Mouse (Mus musculus) lung, postnatal 25 days (tissue): ENCODE measurements at regions not wholly inside any gene's neighbourhood (a gene's known extent, or its start where the extent isn't known, plus 50 kb on each side); places are given as distances from the start of the nearest gene placed in this dataset.

Source experiments
- DNase-seq: peaks from one replicate; pipeline ENCODE4 v3.0.0; 2022; ENCODE audit warnings: low spot score

DNA sequence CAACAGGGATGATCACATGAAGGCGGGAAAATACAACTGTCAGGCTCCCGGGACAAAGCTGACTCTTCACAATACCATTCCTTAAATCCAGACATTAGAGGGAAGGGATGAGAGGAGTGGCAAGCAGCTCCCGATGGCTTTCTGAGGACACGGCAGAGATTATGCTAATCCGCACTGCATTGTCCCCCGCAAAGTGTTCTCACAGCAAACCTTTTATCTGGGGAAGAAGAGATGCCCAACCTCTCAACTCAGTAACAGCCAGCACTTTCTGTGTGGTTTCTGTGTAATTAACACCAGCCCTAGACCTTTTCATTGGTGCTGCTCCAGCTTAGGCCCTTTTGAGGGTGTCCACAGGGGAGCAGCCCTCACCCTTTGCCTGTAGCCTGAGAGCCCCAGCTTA, 137.9 kb downstream of the Barhl2 start:
- DNase-seq = no peak

DNA sequence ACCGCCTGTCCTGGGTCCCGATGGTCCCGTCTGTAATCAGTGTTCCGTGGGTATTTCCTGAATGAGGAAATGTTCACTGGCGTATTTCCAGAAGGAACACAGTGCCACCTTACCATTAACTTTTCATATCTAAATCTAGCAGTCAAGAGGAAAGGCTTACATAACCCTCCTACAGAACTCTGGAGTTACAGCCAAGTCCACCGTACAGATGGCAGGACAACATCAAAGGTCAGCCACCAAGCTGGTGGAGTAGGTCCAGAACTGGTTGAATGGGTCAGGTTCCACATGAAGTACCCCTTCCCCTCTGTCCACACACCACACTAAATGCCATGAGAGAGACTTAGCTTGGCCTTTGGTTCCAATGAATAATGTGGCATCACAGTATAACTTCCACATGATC, 139.7 kb downstream of the Barhl2 start:
- DNase-seq = peak; percentile 1

DNA sequence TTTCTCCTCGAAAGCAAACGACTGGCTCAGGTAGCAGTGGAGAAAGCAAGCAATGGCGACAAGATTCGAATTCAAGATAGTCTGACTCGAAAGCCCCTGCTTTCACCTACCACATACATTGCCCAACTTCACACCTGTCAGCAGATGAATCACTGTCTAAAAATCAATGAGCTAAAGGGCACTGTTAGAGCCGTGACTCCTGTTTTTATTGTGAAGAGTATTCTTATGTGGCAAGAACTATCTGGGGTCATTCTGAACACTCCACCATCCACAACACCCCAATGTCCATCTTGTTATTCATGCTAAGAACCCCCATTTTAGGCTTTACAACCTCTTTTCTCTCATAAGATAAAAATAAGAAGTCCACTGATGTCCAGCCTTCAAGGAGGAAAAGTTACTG, 144.1 kb downstream of the Barhl2 start:
- DNase-seq = no peak

DNA sequence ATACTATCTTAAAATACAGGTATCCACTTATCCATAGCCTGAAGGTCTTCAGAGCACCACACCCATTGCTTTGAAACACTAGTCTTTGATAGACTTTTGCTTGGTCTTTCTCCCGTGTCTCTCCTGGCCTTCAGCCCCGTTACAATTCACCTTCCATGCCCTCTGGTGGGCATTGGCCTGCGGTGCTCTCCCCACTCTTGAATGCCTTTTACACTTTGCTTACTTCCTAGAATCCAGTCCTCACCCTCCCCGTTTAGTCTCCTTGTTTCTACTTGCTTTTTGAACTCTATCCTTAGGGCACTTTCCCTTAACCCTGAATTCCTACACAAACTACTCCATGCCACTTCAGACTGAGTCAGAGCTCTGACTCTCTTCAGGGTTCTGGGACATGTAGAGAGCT, 156.6 kb downstream of the Barhl2 start:
- no peak for DNase-seq

DNA sequence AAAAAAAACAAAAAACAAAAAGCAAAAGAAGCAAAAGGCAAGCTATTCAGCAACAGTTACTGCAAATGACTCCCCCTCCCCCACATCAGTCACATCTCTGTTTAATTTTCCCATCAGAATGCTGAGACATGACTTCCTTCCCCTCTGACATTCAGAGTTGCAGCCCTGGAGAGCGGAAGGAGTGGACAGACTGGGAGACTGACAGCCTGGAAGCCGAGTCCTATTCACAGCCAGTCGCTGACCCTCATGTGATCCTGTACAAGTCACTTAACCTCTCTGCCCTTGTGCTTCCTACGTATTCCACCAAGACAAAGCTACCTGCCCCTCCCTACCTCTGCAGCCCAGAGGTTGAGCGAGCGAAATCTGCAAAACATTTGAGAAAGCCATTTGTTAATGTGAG, 161.2 kb downstream of the Barhl2 start:
- peak; percentile 10 for DNase-seq

DNA sequence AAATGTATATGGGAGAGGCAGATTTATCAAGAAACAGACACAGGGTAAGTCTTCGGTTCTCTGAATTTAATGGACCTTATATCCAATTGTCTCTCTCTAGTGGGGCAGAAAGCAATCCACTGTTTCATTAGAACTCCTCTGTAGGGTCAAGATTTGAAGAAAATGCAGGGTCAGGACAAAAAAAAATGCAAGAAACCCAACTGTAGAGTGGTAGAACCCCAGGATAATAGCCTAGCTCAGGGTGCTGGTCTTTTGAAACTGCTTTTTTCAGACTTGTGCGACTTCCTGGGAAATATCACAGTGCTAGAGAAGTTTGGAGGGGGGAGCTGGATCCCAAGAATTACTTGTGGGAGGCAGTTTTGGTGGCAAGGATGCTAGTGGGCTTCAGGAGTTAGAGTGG, 162.0 kb downstream of the Barhl2 start:
- no peak for DNase-seq

DNA sequence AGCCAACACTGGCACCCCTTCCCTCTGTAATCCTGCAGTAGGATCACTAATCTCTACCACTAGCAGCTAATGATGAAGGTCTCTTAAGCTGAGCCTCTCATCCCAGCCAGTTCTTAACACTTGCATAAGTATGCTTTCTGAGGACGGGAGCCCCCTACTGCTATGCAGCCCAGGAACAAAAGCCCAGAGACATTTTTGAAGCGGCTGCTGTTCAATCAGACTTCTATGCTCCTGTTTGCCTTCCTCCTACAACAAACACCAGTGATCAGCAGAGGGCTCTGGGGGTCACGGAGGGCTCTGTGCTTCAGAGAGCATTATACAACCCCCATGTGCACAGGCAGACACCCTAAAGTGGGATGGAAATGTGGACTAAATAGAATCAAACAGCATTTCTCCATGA, 162.4 kb downstream of the Barhl2 start:
- DNase-seq = no peak

DNA sequence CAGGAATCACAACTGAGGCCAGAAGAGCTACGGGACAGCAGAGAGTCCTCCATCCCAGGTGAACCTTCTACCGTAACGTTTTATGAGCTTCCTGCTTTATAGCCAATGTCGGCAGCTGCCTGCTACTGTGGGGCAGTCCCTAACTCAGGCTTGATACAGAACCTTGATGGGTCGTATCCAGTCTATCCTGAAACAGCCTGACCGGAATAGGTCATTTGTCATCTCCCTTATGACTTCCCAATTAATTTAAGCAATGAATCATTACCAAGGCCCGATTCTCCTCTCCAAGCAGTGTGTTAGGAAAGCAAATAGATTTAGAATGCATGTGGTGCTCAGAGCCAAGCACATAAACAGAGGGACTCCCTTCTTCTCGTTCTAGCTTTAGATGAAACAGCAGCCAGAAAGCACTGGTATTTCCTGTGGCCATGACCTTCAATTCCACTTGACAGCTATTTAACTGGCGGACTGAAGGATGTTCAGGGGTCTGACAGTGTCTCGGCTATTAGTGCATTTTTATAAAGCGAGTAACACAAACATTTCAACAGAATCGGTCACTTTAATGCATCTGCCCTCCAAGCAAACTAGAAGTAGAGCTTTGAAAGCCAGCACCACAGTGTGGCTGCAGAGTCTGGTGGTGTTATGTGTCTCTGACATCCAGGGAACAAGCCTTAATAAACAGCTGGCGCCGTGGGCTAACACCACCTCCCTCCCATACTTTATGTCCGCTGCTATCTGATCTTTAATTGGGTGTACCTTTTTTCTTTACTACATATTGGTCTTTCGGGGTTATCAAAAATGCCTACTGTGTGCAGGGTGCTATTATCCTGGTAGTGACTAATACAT, 165.4 kb downstream of the Barhl2 start:
- DNase-seq = no peak

DNA sequence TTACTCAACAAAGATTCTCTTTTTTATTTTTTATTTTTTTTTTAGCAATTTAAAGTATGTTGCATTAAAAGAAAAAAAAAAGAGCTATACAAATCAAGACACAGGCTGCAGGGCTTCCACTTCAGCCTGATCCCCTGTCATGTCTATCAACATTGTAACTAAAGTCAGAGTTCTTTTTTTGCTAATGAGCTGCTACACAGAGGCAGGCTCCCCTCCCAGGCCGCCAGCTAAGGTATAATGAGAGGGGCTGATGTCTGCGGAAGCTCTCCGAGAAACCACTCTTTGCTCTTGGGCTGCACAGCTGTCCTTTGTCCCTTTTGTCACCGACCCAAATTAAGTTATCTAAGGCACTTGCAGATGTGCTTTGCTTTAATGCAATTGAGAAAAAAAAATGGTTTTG, 172.8 kb downstream of the Barhl2 start:
- DNase-seq = no peak

DNA sequence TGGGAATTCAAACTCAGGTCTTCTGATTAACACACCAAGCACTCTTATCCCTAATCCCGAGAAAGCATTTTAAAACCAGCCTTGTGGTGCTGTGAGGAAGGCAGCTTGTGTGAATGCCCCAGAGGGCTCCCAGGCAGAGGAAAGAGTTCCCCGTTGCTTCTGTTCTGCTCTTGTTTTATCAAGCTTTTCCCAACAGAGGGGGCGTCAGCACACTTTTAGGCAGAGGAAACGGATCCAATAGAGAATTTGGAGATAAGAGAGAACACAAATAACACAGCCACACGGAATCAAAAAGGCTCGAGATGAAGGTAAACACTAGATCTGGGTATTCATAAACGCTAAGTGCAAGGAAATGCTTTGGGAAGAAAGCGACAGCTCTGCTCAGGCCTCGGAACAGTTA, 173.2 kb downstream of the Barhl2 start:
- DNase-seq = peak; percentile 0

DNA sequence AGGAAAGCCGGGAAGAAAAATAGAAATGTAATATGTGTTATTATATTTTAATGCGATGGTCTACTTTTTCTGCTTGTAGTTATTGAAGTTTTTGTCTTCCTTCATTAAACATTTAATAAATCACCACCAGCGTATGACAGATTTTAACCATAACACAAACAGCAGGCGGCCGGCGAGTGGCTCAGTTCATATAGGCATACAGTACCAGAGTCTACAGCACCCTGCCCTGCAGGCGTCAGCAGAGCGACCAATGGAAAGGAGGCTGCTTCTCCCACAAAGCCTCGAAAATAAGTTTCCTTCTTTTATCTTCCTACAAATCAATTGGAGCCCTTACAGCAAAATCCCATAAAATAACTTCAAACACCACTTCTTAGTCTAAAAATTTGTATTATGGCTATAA, 175.3 kb downstream of the Barhl2 start:
- DNase-seq = no peak

DNA sequence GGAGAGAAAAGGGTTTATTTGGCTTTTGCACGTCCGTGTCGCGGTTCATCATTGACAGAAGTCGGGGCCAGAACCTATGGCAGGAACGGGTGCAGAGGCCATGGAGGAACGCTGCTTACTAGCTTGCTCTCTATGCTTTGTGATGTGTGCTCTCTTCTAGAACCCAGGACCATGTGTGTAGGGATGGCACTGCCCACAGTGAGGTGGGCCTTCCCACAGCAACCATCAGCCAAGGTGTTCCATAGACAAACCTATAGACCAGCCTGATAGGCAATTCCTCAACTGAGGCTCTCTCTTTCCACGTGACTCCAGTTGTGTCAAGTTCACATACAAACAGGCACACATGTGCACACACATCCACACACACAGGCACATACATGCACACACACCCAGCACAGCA, 180.2 kb downstream of the Barhl2 start:
- DNase-seq = no peak

DNA sequence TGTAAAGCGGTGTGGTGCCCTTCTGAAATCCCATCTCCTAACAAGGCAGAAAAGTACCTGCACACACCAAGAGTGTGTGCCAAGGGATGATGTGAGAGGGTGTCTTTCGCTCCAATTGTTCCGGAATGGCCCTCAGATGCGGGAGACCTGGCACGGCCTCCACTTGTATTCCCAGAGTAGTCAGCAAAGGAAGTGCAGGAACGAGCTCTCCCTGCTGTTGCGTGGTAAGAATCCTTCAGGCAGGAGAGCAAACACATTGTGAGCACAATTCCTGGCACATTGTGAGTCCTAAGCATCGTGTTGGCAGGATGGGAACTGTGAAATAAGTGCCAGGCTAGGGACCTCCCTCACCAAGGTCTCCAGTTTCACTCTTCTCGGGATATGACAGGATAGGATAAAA, 180.7 kb downstream of the Barhl2 start:
- DNase-seq = no peak

DNA sequence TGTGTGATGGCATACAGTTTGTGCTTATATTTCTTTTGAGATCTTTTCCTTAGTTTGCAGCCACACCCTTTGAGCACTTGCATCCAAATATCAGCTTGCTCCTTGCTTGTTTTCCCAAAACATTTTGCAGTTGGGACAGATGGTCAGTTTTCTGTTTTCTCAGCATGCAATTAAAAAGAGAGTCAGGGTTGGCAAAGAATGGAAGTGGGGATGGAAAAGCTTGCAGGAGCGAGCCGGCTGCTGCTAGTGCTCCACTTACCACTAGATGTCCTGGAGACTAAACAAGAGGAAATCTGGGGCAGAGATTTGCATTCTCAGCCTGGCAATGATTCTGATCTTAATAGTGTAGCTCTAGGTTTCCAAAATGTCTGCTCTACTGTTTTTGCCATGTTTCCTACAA, 181.8 kb downstream of the Barhl2 start:
- no peak for DNase-seq

DNA sequence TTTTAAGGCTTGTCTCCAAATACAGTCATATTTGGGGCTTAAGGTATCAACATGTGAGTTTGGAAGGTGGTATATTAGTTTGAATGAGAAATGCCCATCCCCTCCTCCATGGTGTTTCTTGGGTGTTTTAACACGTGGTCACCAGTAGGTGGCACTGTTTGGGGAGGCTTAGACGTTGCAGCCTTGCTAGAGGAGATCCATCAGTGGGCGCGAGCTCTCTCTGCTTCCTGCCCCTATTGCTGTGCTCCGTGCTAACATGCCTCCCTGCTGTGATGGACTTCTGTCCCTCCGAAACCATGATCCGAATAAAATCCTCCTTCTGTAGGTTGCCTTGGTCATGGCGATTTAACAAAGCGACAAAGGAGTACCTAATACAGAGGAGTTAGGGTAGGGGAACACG, 183.3 kb downstream of the Barhl2 start:
- DNase-seq = no peak

DNA sequence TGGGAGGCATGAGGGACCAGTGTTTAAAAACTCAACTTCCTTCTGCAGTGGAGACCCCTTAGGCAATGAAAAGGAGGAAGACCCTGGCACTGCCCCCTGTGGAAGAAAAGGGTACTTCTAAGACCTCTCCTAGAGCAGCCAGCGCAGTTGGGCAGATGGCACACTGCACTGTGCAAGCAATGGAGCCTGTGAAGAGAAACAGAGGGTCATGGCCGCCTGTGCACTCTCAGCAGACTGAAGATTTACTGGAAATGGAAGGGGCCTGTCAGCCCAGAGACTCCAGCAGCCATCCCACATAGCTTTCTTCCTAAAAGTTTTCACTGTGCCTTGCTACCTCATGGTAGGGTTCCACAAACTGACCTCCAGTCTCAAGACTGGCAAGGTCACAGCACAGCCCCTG, 193.4 kb downstream of the Barhl2 start:
- DNase-seq = no peak

DNA sequence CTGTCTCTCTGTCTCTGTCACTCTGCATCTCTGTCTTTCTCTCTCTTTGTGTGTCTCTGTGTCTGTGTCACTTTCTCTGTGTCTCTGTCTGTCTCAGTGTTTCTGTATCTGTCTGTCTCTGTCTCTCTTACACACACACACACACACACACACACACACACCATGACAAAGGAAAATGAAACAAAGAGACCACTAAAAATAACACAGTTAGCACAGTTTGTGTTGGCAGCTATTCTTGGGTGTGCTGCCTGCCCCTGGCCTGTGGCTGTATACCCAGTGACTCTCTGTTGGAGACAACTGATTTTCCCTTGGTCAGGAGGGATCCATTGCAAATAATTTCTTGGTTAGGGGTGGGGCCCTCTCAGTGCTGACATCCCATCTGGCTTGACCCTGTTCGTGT, 200.8 kb downstream of the Barhl2 start:
- no peak for DNase-seq

DNA sequence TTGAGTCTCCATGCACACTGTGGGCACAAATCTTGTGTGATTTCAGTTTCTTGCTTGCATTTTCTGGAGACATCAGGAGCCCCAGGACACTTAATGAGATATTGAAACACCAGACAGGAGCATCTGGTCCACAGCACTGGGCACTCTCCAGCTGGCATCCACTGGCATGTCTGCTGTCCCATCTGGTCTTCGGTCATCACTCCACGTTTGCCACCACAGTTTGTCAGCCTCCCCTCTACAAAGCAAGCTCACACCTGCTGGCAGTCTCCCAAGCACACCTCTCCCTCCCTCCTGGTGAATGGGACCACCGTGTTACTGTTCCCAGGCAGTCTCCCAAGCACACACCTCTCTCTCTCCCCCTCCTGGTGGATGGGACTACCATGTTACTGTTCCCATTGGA, 228.8 kb downstream of the Barhl2 start:
- no peak for DNase-seq

DNA sequence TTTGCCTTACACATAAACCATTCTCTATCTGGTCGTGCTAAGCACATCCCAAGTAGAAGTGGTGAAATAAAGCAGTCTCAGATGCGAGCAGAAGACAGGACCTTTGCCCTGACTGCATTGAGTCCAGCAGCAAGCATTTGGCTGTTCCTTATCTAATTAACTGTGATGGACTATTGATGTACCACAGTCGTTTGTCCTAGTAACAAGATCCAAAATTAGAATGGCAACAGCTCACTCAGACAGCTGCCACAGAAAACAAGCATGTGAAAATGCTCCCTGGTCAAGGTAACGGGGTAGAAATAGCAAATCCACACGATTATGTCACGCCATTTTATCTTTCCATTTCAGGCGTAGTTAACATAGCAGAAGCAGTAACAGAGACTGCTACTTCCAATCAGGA, 233.8 kb downstream of the Barhl2 start:
- DNase-seq = no peak

DNA sequence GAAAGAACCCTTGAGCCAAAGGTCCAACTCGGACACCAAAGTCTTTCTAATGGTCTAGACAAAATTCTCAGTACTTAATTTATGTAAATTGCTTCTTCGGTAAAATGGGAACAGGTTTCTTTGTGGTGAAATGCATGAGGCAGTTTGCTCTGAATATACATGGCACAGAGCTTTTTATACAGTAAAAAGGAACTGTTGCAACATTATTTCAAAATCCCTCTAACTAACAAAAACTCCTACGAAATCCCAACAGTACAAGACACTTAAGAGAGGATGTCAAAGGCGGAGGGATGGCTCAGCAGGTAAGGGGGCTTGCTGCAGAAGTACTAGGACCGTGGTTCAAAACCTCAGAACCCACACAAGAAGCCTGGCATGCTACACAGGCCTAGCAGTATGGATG, 248.4 kb downstream of the Barhl2 start:
- no peak for DNase-seq

DNA sequence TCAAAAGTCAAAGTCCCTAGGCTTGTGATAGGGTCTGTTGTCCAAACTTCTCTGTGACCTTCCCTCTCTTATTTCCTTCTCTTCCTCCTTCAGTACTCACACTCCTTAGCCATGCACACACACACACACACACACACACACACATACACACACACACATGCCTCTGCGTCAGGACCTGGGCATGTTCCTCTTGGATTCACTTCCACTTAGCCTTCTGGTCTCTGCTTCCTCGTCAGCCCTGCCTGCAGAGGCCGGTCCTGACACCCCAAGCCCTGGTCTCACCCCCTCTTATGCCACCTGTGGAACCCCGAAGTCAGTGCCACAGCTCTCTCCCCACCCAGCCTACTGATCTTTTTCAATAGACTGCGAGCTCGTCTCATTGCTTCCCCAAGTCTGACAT, 250.3 kb downstream of the Barhl2 start:
- DNase-seq = no peak

DNA sequence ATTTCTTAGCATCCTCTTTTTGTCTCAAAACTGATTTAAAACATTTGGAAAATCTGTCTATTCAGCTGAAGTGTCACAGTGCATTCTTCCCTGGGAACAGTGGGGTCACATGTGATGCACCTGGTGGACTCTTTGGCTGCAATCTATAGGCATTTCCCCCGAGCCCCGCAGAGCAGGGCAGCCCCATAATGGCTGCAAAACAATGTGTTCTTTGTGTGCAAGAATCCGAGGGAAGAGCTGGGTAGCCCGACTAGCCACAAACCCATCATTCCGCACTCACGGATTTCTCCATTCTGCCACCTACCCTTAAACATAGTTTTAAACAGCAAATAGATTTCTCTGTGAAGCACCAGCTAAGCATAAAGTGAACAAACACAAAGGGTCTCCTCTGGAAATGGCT, 252.2 kb downstream of the Barhl2 start:
- DNase-seq = no peak

DNA sequence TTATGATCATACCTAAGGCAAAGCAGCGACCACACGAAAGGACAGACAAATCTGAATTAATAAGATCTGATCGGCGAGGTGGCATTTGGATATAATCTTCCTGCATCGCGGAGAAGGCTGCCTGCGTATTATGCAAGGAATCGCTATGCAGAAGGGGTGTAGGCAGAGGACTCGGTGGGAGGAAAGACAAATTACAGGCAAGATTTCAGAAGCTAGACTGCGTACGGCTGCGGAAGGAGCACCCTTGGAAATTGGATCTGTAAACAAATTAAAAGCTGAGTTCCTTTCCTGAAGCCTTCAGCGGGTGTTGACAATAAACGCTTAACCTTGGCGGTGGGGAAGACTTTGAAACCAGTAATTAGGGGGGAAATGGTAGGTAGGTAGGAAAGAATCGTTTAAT, 257.3 kb downstream of the Barhl2 start:
- no peak for DNase-seq

DNA sequence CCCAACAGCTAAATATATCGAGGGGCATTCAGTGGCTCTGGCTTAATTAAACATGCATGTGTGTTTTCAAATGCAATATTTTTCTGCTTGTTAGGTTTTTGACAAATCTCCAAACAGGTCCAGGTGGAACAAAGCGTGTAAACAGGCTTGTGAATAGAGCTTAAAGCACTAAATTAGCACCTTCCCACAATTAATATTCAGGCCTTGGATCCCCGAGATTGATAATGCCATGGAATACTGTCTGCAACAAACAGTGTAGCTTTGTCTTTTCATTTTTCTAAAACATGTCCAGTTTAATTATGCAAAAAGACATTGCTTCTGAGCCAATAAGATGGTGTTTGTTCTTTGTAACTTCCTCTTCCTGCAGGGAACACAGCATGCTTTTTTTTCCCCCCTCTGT, 258.9 kb downstream of the Barhl2 start:
- DNase-seq = no peak

DNA sequence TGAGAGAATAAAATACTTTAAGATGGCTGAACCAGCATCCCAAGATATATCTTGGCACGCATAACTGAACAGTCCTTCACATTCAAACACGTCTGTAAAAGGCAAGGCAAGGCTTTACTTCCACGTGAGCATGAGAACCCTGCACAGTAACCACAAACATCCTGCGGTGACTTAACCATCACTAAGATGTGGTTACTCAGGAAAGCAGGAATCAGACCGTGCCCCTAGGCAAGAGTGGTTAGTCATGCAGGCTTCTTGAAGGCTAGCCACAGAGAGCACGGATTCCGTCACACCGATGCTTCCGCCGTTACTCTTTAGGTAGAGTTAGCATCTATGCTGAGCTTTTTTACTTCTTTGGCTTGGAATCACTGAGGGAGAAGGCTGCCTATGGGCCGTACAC, 266.8 kb downstream of the Barhl2 start:
- no peak for DNase-seq
